Mouse (Mus musculus) thymus, postnatal 36 days (tissue): ENCODE results near the gene Lrrc2.

ENCODE experiments used
- DNase-seq, 2 experiments: peaks; one replicate each; pipeline ENCODE4 v3.0.0; 2022; ENCODE audit warnings: mixed read lengths in 2 of 2

Lrrc2 gene

DNA sequence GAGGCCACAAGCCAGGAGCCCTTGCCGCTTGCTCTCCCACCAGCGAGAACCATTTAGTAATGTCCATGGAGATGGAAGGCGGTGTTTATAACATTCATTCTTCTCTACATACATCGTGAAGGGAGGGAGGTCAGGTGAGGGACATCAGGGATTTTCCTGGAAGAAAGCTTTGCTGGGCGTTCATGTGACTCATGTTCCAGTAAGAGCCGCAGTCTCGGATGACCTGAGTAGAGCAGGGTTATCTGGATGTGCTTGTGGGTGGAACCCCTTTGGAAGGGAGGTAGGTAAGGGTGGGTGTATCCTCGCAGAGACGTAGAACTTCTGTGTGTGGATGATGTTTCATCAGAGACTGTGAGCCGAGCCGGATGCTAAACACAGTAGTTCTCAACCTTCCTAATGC is at the start of gene Lrrc2:
TSS of gene Lrrc2 (plus strand) at position 149 of the 400 bp plus-strand sequence.
- no peak for DNase-seq

DNA sequence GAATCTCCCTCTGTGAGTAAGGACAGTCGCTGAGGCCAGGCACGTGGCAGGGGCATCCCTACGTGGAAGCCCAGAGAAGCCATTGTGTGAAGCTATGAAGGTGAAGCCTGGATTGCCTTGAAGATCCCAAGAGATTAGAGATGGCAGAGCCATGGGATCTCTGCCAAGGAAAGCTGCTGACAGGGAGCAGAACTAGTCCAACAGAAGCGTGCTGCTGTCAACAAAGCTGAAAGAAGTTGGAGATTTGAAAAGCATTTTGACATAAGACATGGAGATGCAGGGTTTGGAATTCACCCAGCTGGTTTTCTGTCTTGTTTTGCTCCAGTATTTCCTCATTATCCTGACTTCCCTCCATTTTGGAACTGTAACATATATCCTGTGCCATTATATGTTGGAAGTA is 49.1 kb upstream of the Lrrc2 start:
- no peak for DNase-seq

DNA sequence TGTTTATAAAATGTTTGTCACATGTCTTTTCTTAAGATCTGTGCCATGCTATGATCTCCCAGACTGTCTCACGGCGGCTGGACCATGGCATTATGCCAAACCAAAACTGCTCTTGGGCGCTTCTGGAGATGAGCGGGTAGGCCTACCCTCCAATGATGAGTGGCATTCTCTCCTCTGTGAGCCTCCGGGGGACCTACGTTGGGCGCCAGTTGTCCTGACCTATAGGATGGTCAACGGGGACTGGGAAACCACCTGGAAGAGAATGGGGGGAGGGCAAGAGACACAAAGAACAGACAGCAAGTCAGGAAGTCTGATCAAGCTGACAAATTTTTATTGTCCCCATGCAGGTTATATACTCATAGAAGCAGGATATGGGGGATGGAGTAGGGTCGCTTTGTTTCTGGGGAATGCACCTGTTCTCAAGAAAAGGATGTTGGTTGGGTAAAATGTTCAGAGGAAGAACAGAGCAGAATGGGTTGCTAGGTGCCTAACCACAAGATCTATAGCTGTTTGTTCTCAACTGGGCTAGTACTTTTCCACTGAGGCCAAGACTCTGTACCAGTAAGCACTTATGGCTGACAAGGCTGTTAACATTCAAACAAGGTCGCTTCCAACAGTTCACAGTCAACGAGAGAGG is 44.0 kb upstream of the Lrrc2 start:
- DNase-seq = peak; percentile 63 to 66

DNA sequence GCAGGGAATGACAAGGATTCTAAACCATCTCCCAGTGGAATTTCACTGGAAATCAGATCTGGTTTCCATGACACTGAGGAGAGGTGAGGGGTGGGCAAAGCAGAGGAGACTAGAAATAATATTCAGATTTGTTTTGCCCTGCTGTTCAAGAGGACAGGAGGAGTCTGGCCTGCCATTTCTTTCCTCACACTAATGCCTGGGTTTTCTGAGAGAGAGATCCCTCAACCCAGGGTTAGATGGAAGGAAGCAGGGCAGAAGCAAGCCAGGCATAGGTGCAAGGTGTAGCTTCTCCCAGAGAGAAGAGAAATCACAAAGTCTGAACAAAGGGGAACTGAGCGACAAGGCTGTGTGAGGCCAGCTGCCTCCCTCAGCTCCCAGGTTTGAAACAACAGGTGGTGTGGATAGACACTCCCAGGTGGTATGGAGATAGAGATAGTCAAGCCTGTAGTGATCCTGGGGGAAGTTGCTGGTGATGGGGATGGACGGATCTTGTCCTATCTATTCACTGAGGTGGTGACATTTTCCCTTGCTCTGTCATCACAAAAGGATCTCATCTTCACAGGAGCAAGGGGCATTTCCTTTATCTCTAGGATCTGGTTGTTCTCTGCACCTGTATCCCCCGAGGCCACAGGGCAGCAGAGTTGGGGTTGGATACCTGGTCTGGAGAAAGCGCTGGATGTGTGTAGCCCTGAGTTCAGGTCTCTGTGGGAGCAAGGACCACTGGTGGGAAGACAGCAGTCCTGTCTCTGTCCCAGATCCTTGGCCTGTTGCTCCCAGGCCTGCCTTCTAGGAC is 43.3 kb upstream of the Lrrc2 start:
- peak; percentile 61 to 67 for DNase-seq

DNA sequence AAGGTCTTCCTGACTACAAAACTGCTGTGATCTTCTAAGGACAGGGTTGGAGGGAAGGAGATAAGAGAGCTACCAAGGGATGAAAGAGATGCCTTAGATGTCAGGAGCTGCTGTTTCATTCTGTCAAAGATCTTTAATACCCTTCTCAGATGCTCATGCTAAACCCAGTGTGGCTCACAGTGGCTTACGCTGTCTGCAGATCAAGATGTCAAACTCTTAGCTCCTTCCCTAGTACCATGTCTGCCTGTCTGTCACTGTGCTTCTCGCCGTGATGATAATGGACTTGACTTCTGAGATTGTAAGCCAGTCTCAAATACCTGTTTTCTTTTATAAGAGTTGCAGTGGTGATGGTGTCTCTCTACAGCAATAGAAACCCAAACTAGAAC is 42.7 kb upstream of the Lrrc2 start:
- peak in 1 of 2 experiments; percentile 40 for DNase-seq

DNA sequence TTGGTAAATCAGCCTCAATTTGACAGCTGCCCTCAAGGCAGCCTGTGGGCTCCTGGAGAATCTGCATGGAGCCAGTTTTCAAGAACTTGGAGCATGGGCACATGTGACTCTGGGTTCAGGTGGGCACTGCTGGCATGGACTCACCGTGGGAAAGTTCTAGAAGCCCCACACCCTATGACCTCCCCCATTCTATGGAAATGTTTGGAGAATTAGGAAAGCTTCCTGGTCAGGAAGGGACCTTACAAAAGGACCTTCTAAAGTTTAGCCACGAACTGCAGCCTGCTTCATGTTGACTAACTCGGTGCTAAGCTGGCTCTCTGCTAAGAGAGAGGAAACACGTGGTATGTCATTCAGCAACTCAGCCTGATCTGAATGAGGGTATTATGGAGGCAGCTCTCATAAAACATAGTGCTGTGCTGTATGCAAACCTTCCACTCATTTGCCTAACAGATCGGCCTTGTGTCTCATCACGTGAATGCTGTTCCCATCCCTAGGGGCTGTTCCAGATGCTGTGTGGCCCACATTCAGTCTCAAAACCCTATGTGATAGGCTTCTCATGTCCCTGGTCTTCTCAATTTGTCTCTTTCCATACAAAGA is 41.9 kb upstream of the Lrrc2 start:
- DNase-seq = peak; percentile 45 to 52

DNA sequence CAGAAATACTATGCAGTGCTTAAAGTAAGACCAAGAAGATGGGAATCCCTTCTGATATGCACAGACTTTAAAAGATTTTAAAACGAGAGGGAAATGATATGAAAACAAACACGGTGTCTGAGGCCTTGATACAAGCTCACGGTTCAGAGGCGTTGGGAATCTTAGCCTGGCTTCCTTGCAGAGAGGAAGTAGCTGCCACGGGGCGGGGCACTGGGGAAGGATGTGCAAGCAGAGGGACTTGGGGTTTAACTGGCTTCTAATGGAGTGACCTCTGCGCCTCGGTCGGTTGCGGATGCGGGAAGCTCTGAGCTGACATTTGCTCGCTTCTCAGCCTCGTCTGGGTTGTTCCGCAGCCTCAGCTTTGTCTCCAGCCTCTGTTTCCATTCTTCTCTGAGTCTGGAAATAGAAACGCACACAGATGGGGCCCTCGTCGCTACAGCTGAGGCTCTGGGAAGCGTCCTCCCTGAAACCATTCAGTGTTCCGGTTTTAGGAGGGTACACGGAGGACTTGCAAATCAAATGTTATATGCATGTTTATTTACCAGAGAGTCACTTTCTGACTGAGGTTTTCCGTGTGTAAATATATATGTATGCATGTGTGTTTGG is 36.6 kb upstream of the Lrrc2 start:
- peak; percentile 11 to 49 for DNase-seq

DNA sequence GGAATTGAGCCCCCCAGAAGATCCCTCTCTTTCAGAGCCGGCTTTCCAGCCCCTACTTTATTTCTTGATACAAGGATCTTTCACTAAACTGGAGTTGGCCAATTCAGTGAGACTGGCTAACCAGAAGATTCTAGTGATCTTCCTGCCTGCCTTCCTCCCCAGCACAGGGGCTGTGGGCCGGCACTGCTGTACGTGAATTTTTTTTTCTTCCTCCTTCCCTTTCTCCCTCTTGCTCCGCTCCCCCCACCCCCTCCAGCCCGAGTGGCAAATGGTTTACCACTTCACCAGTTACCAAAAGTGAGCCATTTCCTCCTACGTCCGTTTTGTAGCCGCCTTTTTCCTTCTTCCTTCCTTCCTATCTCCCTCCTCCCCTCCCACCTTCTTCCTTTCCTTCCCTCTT is 35.9 kb upstream of the Lrrc2 start:
- peak; percentile 54 to 63 for DNase-seq

DNA sequence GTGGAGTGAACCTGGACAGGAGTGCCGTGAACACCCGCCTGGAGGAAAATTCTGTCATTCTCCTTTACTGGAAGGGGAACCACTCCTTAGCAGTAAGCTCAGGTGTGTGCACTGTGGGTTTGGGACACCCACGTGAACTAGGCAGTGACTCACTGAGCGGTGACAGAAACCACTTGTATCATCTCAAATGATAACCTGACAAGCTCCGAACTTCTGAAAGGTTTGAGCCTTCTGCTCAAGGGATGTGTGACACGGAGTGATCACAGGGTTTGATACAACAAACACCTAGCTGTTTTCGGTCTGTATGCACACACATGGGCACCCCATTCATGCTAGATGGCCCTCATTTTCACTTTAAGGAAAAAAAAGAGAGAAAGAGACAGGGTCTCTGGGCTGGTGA is 34.6 kb upstream of the Lrrc2 start, which contains the start of gene Fam240a:
TSS of gene Fam240a (minus strand) at position 76 of the 400 bp plus-strand sequence.
- no peak for DNase-seq

DNA sequence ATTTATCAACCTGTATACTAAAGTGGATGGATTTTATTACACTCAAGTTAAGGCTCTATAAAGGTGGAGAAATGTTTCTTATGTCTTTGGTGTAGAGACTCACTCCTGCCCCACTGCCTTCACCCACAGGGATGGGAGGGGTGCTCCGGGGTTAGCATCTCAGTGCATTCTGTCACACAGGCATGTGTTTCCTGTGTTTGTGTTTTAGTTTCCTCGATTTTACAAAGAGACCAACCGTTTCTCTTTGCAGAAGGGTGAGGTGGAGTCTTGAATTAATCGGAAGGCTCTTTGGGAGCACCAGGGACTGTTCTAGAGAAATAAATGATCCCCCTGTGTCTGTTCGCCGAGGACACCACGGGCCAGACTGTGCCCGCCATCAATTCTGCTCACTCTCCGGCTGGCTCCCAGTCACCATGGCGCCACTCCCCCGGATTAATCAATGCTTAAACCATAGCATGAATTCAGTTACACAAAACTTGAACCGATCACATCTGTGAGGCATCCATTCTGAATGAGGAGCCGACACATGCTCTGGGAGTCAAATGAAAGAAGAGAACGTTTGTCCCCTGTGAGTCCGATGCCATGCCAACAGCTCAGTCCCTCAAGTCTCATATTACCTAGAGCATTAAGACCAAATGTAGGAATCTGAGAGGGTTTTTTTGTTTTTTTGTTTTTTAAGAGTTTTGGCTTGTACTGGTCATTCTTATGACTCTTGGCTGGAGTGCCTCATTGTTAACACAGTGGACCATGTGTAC is 30.5 kb upstream of the Lrrc2 start:
- peak; percentile 68 to 81 for DNase-seq

DNA sequence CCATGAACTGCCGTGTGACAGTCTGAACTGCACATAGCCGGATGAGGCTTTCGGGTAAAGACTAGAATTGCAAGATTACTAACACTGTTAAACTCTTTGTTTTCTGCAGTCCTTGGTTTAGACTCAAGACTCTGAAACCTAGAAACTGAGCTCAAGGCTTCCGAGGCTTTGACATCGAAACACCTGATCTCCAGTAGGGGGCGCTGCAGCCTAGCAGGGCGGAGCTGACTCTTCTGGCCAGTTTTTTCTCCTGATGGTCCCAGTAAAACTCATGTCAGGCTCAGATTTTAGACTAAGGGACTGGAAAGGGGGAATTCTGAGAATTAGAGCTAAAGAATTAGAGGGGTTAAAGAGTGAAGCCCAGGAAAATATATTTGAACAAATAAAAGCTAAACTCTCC is 28.6 kb upstream of the Lrrc2 start:
- DNase-seq = peak; percentile 83 to 84

DNA sequence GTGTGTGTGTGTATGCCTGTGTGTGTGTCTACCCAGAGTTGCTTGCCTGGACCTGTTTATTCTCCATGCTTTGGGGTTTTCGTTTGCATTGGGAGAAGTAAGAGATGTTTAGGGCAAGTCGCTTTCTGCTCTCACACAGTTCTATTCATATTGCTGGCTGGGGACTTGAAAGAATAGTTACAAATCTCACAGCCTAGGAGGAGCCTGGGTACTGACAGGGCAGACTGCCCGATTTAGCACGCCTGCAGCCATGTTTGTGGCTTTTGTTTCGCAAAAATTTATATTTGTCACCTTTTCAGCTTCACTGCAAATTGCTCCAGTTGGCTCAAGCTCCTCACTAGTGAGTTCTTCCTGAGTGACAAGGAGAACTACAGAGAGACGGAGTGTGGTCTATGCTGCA is 19.8 kb upstream of the Lrrc2 start:
- DNase-seq = no peak

DNA sequence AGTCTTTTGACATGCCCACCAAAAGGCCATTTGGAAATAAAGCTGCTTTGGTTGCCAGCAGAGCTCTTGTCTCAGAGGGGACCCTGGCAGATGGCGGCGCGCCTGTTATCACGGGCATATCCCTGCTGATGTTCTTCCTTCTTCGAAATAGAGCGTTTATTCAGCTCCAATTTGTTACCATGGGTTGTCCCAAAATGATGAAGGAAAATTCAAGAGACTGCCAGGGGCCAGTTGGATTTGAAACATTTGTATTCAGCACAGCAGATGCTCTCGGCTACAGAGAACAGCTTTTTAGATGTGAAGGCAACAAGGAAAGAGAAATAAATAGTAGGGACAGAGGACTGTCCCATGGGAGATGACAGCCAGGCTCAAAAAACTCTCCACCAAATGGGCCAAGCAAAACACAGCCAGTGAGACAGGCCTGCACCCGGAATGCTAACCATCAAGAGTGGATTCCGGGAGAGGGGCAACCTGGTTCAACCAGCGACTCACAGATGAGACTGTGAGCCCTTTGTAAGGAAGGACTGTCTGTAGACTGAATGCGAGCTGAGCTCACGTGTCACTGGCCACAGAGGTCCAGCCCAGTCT is 17.4 kb upstream of the Lrrc2 start:
- no peak for DNase-seq

DNA sequence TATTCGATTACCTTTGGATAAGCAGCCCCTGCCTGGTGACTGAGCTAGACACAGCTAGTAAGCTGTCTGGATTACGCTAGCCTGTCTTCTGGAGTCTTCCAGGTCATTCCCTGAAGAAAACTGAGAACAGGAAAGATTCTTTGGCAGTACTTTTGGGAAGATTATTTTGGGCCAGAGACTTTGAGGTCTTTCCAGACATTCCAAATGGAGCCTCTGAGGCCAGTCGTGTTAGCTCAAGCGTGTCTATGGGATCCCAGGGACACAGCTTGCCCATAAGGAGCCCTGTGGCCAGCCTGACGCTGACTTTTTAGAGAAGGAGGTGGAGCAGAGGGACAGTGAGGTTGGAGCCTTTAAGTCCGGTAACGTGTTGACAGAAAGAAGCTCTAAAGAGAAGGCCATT is 15.4 kb upstream of the Lrrc2 start:
- no peak for DNase-seq

DNA sequence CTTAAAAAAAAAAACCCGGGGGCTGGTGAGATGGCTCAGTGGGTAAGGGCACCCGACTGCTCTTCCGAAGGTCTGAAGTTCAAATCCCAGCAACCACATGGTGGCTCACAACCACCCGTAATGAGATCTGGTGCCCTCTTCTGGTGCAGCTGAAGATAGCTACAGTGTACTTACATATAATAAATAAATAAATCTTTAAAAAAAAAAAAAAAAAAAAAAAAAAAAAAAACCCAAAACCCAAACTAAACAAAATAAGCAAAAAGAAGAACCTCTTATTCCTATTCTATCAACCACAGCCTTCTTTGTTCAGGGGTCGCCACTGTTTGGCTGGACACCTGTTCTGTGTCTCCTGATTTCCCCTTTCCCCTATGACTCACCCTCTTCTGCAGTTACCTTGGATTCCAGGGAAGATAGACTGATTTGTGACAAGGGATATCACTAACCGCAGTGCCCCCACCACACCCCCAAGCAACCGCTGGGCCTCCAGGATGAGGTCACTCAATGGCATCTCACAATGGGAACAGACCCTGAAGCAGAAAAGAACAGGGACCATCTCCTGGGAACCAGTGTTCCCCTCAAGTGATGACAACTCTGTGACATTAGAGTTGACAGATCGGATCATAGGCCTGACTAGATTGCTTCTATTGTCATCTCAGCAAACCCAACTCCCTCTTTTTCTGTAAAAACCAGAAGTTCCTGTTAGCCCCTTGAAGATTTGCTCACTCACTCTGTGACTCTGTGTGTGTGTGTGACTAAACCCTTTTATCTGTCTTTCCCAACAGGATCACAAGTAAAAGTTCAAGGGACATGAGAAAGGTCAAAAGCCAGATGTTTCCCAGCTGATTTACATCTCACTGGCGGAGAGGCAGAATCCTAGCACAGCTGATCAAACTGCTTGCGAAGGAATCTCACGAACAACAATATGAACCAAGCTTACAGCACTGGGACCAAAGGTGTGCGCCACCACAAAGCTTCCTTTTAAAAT is 13.5 kb upstream of the Lrrc2 start:
- DNase-seq = no peak

DNA sequence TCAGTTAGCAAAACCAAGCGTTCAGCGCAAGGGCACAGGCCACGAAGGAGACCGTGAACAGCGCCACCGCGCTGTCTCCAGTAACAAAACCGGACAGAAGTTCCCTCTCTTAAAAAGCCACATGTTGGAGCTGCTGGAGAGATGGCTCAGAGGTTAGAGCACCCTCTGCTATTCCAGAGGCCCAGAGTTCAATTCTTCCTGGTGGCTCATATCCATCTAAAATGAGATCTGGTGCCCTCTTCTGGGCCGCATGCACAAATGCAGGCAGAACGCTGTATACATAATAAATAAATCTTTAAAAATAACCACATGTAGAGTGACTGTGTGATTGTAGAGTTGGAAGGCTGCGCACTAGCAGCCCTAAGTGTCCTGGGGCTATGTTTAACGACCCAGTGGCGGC is 7.1 kb upstream of the Lrrc2 start:
- DNase-seq = no peak

DNA sequence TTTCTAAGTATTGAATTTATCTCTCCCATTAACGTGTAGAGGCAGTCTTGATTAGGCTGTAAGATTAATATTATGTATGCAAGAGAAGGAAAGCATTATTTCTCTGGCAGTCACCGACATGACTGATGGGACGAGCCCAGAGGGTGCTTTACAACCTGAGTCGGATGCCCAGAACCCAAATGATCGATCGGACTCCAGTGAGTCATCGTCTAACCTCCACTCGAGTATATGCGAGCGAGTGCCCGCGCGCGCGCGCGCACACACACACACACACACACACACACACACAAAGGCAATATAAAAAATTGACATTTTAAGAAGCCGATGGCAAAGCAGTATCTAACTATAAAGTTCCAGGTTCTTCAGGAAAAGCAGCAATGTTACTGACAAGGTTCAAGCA is 6.0 kb upstream of the Lrrc2 start:
- DNase-seq = no peak

DNA sequence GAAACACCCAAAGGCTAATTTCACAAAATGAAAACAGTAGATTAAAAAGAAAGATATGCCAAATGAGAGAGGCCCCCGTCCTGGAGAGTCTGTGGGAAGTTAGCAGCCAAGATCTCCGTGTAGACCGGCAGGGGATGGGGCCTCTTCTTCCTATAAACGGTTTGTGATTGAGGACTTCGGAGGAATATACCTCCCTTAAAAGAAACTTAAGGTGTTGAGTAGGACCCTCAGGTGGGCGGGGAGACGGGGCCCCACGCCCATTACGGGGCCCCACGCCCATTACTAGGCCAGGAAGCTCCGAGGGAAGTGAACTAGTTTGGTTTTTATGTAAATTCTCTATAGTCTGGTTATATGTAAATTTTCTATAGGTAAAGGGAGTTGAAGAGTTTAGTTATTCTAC is 5.4 kb upstream of the Lrrc2 start, which contains the start of gene Tdgf1:
TSS of gene Tdgf1 (minus strand) at position 233 of the 400 bp plus-strand sequence.
- no peak for DNase-seq

DNA sequence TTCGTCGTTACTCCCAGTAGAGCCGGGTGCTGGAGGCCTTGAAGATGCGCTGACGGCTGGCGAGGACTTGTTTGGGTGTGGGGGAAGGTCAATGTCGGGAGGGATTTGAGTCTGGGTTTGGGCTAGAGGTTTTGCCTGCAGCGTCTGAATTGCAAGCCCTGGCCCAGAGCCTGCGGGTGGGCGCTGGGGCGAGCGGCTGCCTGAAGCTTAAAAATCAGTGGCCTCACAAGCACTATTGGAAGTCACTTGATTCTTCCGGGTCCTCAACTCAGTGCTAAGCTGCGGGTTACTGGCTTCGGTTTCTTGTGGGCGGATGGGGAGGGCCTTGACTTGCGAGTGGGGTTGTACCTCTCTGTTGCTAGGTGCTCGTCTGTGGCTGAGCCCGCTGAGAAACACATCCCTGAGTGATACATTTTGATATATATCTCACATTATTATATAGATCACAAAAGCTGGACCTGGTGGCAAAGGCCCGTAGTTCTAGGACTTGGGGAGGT is 4.7 kb upstream of the Lrrc2 start:
- DNase-seq = peak; percentile 52 to 64

DNA sequence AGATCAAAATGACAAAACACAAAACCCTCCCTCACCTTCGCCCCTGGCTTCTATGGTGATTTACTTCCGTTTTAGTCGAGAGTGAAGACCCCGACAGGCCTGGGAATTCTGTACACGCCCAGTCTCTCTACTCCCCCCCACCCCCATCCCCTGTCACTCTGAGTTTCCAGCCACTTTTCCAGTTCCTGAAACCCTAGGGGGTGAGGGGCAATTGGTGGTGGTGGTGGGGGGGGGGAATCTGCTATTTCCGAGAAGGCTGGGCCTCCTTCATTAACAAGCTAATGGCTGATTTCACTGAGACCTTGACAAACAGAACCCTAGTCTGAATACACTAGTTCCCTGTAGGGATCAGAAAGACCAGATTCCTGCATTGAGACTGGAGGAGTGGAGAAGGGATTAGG is 4.1 kb upstream of the Lrrc2 start:
- DNase-seq = no peak

DNA sequence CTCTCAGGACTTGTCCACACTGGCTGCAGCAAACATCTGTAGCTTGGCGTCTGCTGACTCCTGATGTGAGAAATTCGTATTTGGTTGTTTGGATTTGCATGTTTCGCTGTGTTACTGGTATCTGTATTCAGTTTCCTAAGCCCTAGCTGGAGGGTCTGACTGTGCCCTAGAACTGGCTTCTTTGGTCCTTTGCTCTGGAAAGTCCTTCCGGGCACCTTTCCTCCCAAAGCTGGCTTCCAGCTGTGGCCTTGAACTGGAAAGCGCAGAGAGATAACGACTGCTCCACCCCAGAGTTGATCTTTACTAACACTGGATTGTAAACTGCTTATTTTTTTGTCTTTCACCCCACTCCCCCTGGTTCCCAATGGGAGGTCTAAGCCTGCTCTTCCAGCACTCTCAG is 3.4 kb upstream of the Lrrc2 start:
- no peak for DNase-seq
